Mouse (Mus musculus): ENCODE measurements around the gene Inca1.

Inca1 gene

DNA sequence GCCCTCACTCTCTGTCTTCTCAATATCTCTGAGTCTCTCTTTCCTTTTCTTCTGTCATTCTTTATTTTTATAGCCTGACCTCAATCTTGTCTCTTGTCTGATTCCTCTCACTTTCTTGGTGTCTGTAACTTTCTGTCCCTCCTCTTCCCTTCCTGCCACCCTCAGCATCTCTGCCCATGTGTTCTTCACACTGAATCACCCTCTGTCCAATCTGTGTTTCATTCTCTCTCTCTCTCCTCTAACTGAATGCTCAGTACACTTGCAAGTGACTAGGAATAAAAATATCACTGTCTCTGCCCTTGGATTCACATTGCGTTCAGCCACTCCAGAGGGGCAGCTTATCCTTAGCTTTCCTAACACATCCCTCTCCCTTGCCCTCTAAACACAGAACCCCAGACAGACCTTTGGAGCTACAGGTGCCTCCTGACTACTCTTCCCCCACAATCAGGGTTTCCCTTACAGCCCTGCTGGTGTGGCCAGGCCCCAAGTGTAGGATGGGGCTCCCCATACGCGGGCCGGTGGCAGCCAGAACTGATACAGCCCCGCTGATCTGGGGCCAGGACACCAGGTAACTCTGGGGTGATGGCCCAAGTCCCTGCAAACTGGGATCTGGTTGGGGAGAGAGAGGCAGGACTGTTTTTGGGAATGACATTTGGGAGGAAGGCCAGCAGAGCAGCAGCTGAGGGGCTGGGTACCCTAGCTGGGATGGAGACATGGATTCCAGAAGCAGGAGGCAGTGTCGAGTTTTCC is 2.2 kb upstream of the Inca1 start:
- no peak for ATAC-seq (ENCODE audit: insufficient number of reproducible peaks, low FRiP score, low TSS enrichment)

DNA sequence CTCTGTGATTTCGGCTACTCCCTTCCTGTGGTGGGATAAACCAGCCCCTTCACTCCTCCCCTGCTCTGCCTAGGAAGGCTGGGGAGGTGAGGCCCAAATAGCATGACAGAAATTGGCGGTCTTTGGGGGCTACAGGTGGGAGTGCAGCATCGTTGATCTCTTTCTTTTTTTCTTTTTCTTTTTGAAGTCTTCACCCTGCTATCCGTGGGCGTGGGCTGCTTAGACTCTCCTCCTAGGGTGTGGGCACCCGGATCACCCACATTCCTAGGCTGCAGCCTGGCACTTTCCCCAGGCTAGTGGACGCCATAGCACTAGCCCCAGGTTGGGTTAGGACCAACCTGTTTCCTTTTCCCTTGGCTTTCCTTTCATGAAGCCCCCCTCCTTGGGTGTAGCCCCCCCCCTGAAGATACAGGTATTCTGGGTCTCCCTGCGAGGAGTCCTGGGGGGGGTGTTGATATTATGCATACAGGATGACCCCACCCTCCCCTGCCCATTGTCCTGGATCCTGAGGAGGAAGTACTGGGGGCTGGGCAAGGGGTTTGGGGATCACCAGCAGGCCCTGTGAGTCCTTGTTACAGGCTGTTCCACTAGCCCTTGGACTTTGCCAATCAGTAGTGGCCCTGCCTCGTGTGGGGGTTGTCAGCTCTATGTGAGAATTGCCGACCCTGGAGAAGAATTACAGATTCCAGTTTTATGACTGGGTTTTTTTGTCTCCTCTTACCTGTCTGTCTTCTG is 1.4 kb upstream of the Inca1 start:
- ATAC-seq (ENCODE audit: insufficient number of reproducible peaks, low FRiP score, low TSS enrichment): no peak

DNA sequence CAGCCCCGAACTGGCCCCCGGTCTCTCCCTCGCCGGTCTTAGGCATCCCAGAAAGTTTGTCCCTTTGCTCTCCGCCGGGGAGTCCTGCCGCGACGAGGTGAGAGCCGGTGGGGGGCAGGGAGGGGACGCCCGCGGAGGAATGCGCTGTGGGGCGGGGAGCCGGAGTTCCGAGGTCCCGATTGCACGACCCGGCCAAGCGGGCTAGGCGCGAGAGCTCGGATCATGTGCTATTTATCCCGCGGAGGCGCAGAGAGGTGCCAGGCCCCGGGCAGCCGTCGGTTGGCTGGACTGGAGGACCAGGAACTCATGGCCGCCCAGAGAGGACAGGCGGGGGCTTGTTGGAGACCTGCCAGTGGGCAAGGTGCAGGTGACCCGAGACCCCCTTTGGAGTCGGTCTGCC is 658 bp upstream of the Inca1 start:
- ATAC-seq (ENCODE audit: insufficient number of reproducible peaks, low FRiP score, low TSS enrichment): peak; percentile 56; the same call in 1 of the 2 replicates

DNA sequence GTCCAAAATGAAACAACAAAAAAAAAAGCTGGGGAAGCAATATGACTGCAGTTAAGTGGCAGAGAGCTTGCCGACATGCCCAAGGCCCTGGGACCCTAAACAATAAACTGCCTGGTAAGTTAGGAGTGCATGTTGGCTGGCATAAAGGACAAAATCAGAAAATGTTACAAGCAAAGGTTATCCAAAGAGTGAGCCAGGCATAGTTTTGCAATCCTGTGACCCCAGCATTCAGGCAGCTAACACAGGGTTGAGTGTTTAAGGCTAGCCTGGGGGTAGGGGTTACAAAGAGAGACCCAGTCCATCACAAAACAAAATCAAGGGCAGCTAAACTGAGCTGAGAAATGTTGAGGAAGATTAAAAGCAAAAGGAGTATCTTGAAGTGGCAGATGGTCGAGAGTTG is 904 bp downstream of the Inca1 start:
- no peak for ATAC-seq (ENCODE audit: insufficient number of reproducible peaks, low FRiP score, low TSS enrichment)

DNA sequence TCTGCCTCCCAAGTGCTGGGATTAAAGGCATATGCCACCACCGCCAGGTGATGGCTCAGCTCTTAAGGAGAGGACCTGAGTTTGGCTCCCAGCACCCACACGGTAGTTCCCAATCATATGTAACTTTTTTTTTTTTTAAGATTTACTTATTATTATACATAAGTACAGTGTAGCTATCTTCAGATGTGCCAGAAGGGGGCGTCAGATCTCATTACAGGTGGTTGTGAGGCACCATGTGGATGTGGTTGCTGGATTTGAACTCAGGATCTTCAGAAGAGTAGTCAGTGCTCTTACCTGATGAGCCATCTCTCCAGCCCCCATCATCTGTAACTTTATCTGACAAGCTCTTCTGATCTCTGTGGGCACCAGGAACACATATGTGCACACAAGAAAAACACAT is 2.6 kb downstream of the Inca1 start:
- ATAC-seq (ENCODE audit: insufficient number of reproducible peaks, low FRiP score, low TSS enrichment): no peak

DNA sequence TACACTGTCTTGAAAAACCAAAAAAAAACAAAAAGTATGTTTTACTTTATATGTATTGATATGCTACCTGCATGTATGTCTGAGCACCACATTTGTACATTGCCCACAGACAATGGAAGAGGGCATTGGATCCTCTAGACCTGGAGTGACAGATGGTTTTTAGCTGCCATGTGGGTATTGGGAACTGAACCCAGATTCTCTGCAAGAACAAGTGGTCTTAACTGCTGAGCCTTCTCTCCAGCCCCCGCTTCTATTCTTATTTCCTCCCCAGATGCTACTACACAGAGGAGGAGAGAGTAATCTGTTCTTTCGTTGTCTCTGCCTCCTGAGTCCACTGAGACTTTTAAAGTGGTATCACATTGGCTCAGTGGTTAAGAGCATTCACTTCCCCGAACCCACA is 6.5 kb downstream of the Inca1 start:
- ATAC-seq (ENCODE audit: insufficient number of reproducible peaks, low FRiP score, low TSS enrichment): no peak

DNA sequence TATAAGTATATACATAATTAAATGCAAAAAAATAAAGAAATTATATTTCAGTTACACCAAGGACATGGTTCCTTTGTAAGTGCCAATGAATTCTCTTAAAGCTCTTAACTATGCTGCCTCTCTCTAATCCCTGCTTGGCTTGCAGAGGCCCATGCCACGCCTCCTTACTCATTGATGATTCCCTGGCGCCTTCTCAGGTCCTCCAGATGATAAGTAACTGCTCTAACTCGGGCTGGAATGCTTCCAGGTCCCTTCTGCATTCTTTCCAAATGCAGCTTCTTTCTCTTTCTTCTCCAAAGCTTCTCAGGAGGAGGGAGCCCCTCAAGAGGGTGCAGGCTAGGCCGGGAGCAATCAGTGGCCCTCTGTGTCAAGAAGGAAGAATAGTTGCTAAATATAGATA is 10.4 kb downstream of the Inca1 start:
- ATAC-seq (ENCODE audit: insufficient number of reproducible peaks, low FRiP score, low TSS enrichment): no peak

DNA sequence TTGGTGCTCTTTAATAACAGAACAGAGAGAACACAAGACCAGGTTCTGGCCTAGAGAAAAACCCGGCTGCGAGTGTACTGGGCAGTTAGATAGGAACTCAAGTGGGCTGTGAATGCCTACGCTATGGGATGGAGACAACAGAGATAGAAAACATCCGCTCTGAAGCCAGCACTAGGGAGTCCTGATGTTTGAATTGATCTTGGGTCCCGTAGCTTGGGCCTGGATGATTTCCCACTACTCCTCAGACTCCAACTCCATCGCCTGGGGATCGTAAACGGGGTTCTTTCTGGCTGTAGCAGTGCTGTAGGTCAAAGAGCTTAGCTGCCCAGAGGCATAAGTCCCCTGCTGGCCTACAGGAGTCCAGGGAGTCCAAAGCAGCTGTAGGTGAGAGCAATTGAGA is 11.6 kb downstream of the Inca1 start:
- no peak for ATAC-seq (ENCODE audit: insufficient number of reproducible peaks, low FRiP score, low TSS enrichment)

DNA sequence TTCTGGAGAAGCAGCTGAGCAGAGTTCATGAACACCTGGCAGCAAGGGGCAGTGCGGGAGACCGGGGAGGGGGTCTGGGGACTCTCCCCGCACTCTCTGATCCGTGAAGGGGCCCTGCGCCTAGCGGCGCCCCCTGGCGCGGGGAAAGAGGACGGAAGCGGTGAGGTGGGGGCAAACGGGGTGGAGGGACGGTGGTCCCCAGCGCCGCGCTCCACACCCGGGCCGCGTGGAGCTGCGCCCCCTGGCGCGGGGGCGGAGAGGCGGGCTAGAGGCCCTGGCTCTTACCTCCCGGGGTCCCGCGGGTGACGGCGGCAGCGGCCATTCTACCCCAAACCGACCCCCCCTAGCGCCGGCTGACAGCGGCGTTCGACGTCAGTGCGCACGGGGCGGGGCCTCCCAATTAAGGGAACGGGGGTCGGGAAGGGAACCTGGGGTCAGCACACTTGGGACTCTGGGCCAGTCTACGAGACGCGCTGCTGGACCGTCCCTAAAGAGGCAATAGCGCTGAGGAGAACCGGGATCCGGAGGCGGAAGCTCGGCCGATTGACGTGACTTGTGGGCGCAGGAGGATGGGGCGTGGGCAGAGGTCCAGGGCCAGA is 12.3 kb downstream of the Inca1 start, which contains the start of gene Camta2:
TSS of gene Camta2 (minus strand) at position 505 of the 599 bp plus-strand sequence.
- ATAC-seq (ENCODE audit: insufficient number of reproducible peaks, low FRiP score, low TSS enrichment): peak; percentile 69; the same call in 1 of the 2 replicates

DNA sequence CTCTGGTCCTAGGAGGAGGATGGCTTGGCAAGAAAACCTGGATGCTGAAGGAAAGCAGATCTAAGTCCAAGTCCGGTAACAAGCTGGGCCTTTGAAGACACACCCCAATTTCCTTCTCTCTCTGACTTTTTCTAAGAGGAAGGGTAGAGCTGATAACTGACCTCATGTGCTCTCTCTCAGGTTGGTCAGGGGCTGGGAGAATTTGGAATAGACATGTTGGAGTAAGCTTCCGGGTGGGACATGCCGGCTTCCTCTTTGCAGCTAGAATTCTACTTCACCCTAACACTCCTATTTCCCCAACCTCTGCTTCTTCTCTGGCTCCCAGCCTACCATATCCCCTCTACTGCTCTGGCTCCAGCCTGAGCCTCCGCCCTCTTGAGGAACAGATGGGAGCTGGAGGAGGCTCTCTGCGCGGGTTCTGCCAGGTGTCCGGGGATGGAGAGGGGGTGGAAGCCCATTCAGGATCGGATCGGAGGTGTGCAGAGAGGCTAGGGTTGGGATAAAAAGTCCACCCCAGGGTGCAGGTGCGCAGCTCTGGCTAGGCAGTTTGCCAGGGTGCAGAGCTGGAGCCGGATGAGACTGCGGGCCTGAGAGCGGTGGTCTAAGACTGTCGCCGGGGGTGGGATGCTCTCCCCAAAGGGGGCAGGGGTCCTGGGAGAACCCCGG is 12.9 kb downstream of the Inca1 start:
- ATAC-seq (ENCODE audit: insufficient number of reproducible peaks, low FRiP score, low TSS enrichment): peak; percentile 45; the same call in 1 of the 2 replicates

DNA sequence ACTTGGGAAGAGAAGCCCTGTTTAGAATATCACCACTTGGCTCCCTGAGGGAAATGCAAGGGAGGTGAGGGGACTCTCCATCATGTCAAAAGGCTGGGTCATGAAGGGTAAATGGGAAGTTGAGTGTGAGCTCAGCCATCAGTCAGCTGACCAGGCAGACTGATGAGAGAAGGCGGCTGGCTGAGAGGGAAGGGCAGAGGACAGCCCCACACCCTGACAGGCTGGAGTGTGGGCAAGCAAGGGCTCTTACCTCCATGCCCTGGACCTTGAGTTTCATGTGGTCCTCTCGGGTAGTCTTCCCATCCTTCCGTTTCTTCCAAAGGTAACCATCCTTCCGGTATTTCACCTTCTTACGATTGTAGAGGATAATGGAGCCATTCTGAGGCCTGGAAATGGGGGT is 16.3 kb downstream of the Inca1 start:
- ATAC-seq (ENCODE audit: insufficient number of reproducible peaks, low FRiP score, low TSS enrichment): no peak

DNA sequence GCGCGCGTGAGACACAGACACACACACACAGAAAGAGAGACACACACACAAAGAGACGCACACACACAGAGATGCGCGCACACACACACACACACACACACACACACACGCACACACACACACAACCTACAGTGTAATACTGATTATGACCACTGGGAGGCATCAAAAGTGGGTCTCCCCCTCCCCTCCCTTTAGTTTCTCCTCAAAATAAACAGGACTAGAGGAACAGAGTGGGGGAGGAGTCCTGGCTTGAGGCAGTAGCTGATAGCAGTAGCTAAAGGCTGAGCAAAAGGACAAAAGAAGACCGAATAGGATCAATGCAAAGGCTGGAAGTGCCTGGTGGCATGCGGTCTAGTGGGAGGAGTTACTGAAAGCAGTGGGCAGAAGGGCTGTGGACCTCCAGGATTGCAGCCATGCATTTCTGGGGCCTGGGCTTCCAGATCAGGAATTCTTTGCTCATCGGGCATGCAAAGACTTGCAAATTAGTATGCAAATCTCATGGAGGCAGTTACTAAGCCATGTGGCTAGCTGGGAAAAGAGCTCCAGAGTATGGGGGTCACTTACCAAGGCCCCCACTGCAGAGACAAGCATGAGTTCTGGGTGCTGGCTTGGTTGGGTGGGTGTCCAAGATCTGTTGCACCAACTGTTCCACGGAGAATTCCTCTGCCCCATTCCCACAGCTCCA is 17.9 kb downstream of the Inca1 start:
- ATAC-seq (ENCODE audit: insufficient number of reproducible peaks, low FRiP score, low TSS enrichment): no peak

DNA sequence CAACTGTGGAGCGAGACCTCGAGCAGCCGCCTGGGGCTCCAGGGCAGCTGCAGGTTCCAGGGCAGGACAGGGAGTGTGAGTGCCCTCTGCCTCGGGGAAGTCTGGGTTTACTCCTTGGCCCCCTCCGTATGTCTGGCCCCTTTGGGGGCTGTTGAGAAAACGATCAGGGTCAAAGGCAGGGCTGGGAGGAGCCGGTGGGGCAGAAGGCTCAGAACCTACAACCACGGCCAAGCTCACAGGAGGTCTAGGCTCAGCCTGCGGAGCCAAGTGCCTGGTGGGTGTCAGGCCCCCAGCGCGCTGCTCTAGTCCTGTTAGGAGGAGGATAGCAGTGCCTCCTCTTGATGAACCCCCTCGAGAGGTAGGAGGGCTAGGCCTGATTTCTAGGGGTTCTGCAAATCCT is 18.8 kb downstream of the Inca1 start:
- ATAC-seq (ENCODE audit: insufficient number of reproducible peaks, low FRiP score, low TSS enrichment): no peak

DNA sequence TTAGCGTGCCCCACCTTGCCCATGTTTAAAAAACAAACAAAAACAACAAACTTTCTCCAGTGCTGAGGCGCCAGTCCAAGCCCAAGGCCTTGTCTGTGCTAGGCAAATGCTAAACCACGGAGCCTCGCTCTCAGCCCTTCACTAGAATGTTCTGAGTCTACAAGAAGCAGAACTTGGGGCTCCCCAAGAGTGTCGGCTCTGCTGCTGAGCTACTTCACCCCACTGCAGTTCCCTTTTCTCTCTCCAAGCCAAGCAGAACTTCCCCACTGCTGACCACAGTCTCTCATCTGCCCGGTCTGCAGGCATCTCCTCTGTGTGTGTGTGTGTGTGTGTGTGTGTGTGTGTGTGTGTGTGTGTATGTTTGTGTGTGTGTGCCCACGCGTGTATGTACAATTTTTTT is 20.1 kb downstream of the Inca1 start:
- ATAC-seq (ENCODE audit: insufficient number of reproducible peaks, low FRiP score, low TSS enrichment): no peak

DNA sequence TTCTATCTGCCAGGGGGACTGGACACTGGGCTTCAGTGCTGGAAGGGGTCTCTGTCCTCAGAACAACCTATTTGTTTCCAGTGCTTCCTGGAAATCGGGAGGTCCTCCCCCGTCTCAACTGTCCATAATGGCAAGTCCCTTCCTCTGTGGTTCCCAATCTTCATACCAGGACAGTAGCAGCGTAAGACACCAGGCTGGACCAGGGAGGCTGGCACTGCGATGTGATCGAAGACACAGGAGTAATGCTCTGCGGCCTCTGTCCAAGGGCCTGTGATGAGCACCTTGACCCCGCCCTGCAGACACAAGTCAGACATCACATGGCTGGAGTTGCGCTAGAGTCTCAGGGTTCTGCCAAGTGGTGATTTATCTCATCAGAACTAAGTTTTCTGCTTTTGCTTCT is 20.6 kb downstream of the Inca1 start:
- ATAC-seq (ENCODE audit: insufficient number of reproducible peaks, low FRiP score, low TSS enrichment): no peak

DNA sequence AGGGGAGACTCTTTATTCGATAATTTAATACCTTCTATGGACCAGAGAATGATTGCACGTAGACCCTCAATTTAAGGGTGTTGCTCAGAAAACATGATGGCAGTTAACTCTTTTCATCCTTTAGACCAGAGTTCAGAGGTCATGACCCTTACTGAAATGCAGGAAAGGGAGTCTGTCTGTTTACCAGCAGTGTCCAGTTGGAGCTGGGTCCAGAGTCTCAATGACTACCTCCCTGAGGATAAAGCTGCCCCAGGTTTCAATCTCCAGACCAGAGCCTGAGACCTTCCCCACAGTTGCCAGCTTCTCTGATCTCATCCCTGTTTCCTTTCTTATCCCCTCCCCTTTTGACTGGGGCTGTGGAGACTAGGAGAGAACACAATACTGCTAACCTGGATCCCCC is 21.4 kb downstream of the Inca1 start:
- ATAC-seq (ENCODE audit: insufficient number of reproducible peaks, low FRiP score, low TSS enrichment): no peak

DNA sequence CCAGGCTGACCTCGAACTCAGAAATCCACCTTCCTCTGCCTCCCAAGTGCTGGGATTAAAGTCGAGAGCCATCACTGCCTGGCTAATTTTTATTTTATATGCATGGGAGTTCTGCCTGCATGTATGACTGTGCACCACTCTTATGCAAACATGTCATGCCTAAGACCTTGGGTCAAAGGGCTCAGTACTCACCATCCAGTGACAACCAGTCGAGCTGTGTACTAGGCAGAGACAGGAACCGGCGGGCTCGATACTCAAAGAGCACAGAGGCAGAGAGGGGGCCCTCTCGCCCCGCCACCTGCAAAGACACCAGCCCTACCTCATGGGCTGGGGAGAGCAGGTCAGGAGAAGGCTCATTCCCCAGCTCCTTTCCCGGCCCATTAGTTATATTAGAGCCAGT is 21.9 kb downstream of the Inca1 start:
- ATAC-seq (ENCODE audit: insufficient number of reproducible peaks, low FRiP score, low TSS enrichment): no peak

DNA sequence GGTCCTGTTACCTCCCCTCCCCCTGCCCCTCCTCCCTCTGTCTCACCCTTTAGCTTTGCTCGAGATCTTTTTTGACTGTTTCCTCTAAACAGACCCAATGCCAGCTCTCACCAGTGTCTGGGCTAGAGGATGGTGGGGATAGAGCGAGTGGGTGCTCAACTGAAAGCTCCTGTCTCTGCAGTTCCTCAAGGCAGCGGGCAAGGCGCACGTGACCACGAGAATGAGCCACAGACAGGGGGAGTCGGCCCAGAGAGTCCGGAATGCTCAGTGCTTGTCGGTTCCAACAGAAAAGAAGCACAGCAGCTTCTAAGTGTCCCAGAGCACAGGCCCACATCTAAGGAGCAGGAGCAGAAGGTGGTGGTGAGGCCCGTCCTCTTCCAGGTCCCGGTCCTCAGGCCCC is 25.5 kb downstream of the Inca1 start:
- ATAC-seq (ENCODE audit: insufficient number of reproducible peaks, low FRiP score, low TSS enrichment): no peak

DNA sequence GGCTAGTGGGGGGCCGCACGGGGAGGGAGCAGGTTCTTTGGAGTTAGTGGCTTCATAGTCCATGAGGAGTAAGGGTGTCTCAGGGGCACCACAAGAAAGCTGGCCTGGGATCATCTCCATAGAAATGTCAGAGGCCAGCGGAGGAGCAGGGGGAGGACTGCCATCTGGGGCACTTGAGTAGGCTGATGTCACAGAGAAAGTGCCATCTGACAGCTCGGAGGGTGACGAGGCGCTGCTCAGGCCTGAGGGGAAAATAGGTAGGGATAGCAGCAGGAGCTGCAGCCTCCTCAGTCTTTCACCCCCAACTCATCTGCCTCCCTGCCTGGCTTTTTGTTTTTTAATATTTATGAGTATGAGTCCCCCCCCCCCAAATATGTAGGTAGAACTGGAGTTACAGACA is 25.9 kb downstream of the Inca1 start:
- ATAC-seq (ENCODE audit: insufficient number of reproducible peaks, low FRiP score, low TSS enrichment): no peak

DNA sequence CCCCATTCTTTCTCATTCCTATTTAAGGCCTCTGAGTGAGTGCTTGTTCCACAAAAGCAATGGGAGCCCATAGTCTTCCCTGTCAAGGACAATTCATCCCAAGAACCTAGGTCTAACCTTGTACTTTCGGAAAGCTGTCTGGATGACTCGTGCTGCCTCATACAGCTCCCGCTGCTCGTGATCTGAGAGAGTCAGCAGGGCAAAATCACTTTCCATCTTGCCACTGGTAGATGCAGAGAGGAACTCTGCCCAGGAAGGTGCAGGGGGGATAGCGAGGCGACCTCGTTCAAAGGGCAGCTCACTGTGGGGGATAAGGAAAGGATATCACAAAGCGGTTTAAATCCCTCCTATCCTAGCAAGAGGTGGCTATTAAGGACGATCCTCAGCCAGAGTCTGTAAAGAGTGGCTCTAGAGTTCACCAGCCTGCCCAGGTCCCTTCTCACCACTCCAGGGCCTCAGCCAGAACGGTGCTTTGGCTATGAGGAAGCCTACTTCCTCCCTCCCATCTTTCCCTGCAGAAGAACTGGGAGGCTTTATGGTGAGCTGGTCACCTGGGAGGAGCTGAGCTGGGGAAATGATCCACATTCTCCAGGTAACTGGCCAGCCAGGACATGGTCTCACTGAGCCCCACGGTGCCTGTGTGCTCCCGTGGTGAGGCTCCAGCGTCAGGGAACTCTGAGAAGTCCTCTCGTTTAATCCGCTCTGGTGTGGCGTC is 28.5 kb downstream of the Inca1 start:
- no peak for ATAC-seq (ENCODE audit: insufficient number of reproducible peaks, low FRiP score, low TSS enrichment)

All from cerebellum, adult (tissue).